Mouse (Mus musculus) stomach, embryonic 16.5 days (tissue): ENCODE measurements around the gene Rfx4. TPM values are rescaled to one million over a fixed set of nuclear protein-coding genes. Genes with fewer than 3 reads are reported as not detected.

Experiments
- ATAC-seq: fragments of 200-750 bp; cut with Nextera tagmentation; 2 replicates; pipeline ENCODE4 v1.8.0; 2017; ENCODE audit warnings: moderate number of reproducible peaks, moderate TSS enrichment; ENCODE audit not compliant: insufficient read depth, low FRiP score
- H3K27ac ChIP-seq: fragments of 300-500 bp; sonication (generic); 2 replicates; pipeline ENCODE4 v1.5.1; 2014; ENCODE audit warnings: low read length
- H3K27me3 ChIP-seq: fragments of 300-500 bp; sonication (generic); 2 replicates; pipeline ENCODE4 v1.6.1; 2014; ENCODE audit warnings: low read length, control low read depth, mixed read lengths; ENCODE audit not compliant: control insufficient read depth, insufficient read depth
- H3K36me3 ChIP-seq: fragments of 300-500 bp; sonication (generic); 2 replicates; pipeline ENCODE4 v1.6.1; 2014; ENCODE audit warnings: low read length; ENCODE audit not compliant: control insufficient read depth, insufficient read depth
- H3K4me1 ChIP-seq: fragments of 300-500 bp; sonication (generic); 2 replicates; pipeline ENCODE4 v1.6.1; 2014; ENCODE audit warnings: low read length, control low read depth, mixed read lengths; ENCODE audit not compliant: control insufficient read depth, insufficient read depth
- H3K4me2 ChIP-seq: fragments of 300-500 bp; sonication (generic); 2 replicates; pipeline ENCODE4 v1.6.1; 2014; ENCODE audit warnings: low read depth, low read length, mixed read lengths
- H3K4me3 ChIP-seq: fragments of 300-500 bp; sonication (generic); replicated peaks from 2 replicates; pipeline ENCODE4 v1.5.1; 2014; ENCODE audit warnings: mild to moderate bottlenecking, low read length
- H3K9ac ChIP-seq: fragments of 300-500 bp; sonication (generic); 2 replicates; pipeline ENCODE4 v1.6.1; 2014; ENCODE audit warnings: low read length
- H3K9me3 ChIP-seq: fragments of 300-500 bp; sonication (generic); replicated peaks from 2 replicates; pipeline ENCODE4 v1.6.1; 2016; ENCODE audit warnings: low read length, control low read depth; ENCODE audit not compliant: control insufficient read depth
- WGBS: fragments of 180-500 bp; shearing (Covaris S2); extraction: QIAGEN DNeasy Blood & Tissue Kit; methylation state at CpG from one replicate; pipeline ENCODE4 v1.1.7; 2014; 5-methylcytosine and 5-hydroxymethylcytosine counted together
- polyA plus RNA-seq: library from polyadenylated mRNA; unstranded; fragments of >200 nt; fragmentation: Nextera tagmentation; extraction: Ambion mirVana; gene quantifications from 2 replicates; pipeline ENCODE4 v1.2.1, GENCODE M21; 2015

Gene Rfx4
- polyA plus RNA-seq, 1 experiment from 2014 or later: not detected

GRCm38 (mm10) chr10:84791181-84791580 lies 35.3 kb downstream of the Rfx4 start:
- Histone ChIP-seq H3K27me3 (no peaks in the 10 kb centered on the region), H3K4me2 (no peak overlapping the region), H3K4me1 (no peaks in the 10 kb centered on the region), H3K9ac (no peak overlapping the region), H3K27ac (no peak overlapping the region), H3K4me3 (no peak overlapping the region), H3K36me3 (no peaks in the 10 kb centered on the region), H3K9me3 (no peaks in the 10 kb centered on the region)
- 85% methylated on average over 3 of the region's 3 CpGs for WGBS
- ATAC-seq: no peak

- WGBS: 61% methylated on average over 6 of the region's 6 CpGs
- Histone ChIP-seq H3K9ac (no peak overlapping the region), H3K4me3 (no peak overlapping the region), H3K4me2 (no peak overlapping the region), H3K27ac (no peak overlapping the region), H3K9me3 (no peaks in the 10 kb centered on the region), H3K4me1 (no peaks in the 10 kb centered on the region), H3K27me3 (no peaks in the 10 kb centered on the region), H3K36me3 (no peaks in the 10 kb centered on the region)
- ATAC-seq: no peak
Observed at GRCm38 (mm10) chr10:84801521-84801920, 45.7 kb downstream of the Rfx4 start.

- Histone ChIP-seq H3K27me3 (no peaks in the 10 kb centered on the region), H3K36me3 (no peaks in the 10 kb centered on the region)
- 63% methylated on average over 13 of the region's 13 CpGs for WGBS
Observed at GRCm38 (mm10) chr10:84803216-84803844, 47.5 kb downstream of the Rfx4 start.

GRCm38 (mm10) chr10:84805576-84805975 lies 49.7 kb downstream of the Rfx4 start:
- Histone ChIP-seq H3K36me3 (no peaks in the 10 kb centered on the region), H3K9me3 (no peaks in the 10 kb centered on the region), H3K4me3 (no peak overlapping the region), H3K9ac (no peak overlapping the region), H3K4me2 (no peak overlapping the region), H3K27me3 (no peaks in the 10 kb centered on the region), H3K4me1 (no peaks in the 10 kb centered on the region), H3K27ac (no peak overlapping the region)
- ATAC-seq: no peak
- 68% methylated on average over 3 of the region's 3 CpGs for WGBS

More at GRCm38 (mm10) chr10:84803216-84803844, 47.5 kb downstream of the Rfx4 start:
- H3K27ac ChIP-seq: no peak overlapping the region
- no peaks in the 10 kb centered on the region for H3K4me1 ChIP-seq
- no peak for ATAC-seq
- no peak overlapping the region for H3K4me2 ChIP-seq
- H3K4me3 ChIP-seq: no peak overlapping the region
- no peaks in the 10 kb centered on the region for H3K9me3 ChIP-seq
- H3K9ac ChIP-seq: no peak overlapping the region

- Histone ChIP-seq H3K27me3 (no peaks in the 10 kb centered on the region), H3K4me3 (no peak overlapping the region), H3K36me3 (no peaks in the 10 kb centered on the region), H3K27ac (no peak overlapping the region), H3K4me1 (no peaks in the 10 kb centered on the region), H3K9me3 (no peaks in the 10 kb centered on the region), H3K9ac (no peak overlapping the region), H3K4me2 (no peak overlapping the region)
- 87% methylated on average over 9 of the region's 9 CpGs for WGBS
- ATAC-seq: no peak
Observed at GRCm38 (mm10) chr10:84807206-84807605, 51.3 kb downstream of the Rfx4 start.

GRCm38 (mm10) chr10:84810030-84810849 lies 54.4 kb downstream of the Rfx4 start:
- H3K4me1 ChIP-seq: no peaks in the 10 kb centered on the region
- H3K4me2 ChIP-seq: no peak overlapping the region
- no peaks in the 10 kb centered on the region for H3K36me3 ChIP-seq
- H3K4me3 ChIP-seq: no peak overlapping the region
- H3K27ac ChIP-seq: no peak overlapping the region
- no peak for ATAC-seq
- no peaks in the 10 kb centered on the region for H3K27me3 ChIP-seq
- no peak overlapping the region for H3K9ac ChIP-seq
- 73% methylated on average over 8 of the region's 8 CpGs for WGBS
- no peaks in the 10 kb centered on the region for H3K9me3 ChIP-seq

GRCm38 (mm10) chr10:84811171-84811912 lies 55.5 kb downstream of the Rfx4 start:
- no peaks in the 10 kb centered on the region for H3K36me3 ChIP-seq
- no peak overlapping the region for H3K9ac ChIP-seq
- 76% methylated on average over 11 of the region's 11 CpGs for WGBS
- H3K4me1 ChIP-seq: no peaks in the 10 kb centered on the region
- no peak overlapping the region for H3K4me3 ChIP-seq
- no peaks in the 10 kb centered on the region for H3K9me3 ChIP-seq
- no peak overlapping the region for H3K27ac ChIP-seq
- no peak for ATAC-seq
- H3K27me3 ChIP-seq: no peaks in the 10 kb centered on the region
- no peak overlapping the region for H3K4me2 ChIP-seq

GRCm38 (mm10) chr10:84811913-84812295 lies 56.0 kb downstream of the Rfx4 start:
- WGBS: 79% methylated on average over 2 of the region's 2 CpGs
- no peak overlapping the region for H3K4me2 ChIP-seq

More at GRCm38 (mm10) chr10:84811913-84812295, 56.0 kb downstream of the Rfx4 start:
- Histone ChIP-seq H3K27me3 (no peaks in the 10 kb centered on the region), H3K9ac (no peak overlapping the region), H3K9me3 (no peaks in the 10 kb centered on the region), H3K36me3 (no peaks in the 10 kb centered on the region), H3K4me3 (no peak overlapping the region), H3K27ac (no peak overlapping the region), H3K4me1 (no peaks in the 10 kb centered on the region)
- no peak for ATAC-seq
